Mouse (Mus musculus): ENCODE data around the gene Acvr1b. TPM values are rescaled to one million over a fixed set of nuclear protein-coding genes. Genes with fewer than 3 reads are reported as not detected.
A peak's percentile ranks its signal among the peaks of the same experiment; 100 is the strongest.

Acvr1b gene
- polyA plus RNA-seq, 1 experiment from 2014 or later = 12.6 TPM

GRCm38 (mm10) chr15:101221298-101222104 lies 47.6 kb downstream of the Acvr1b start:
- peak overlapping the region; percentile 23; the same call in 1 of the 2 replicates for H3K9ac ChIP-seq (ENCODE audit: low read length)

GRCm38 (mm10) chr15:101222897-101223482 lies 49.1 kb downstream of the Acvr1b start:
- no peak for DNase-seq (ENCODE audit: low spot score)
- Histone ChIP-seq H3K4me1 (replicated peaks; ENCODE audit: control insufficient read depth, insufficient read depth, low read length) (peaks cover 46% of the 10 kb centered on the region), H3K27me3 (replicated peaks; ENCODE audit: control insufficient read depth, insufficient read depth, low read length) (peaks cover 8% of the 10 kb centered on the region; the same call in 1 of the 2 replicates), H3K9me3 (ENCODE audit: control insufficient read depth, low read length) (no peaks in the 10 kb centered on the region), H3K4me3 (ENCODE audit: low read depth, low read length) (no peak overlapping the region), H3K9ac (ENCODE audit: low read length) (no peak overlapping the region), H3K27ac (ENCODE audit: low read depth) (no peak overlapping the region), H3K4me2 (ENCODE audit: low read length) (0 out of 2 replicates have a peak overlapping the region, but pooled peaks have one; percentile 50), H3K36me3 (ENCODE audit: control insufficient read depth, insufficient read depth, low read length) (no peaks in the 10 kb centered on the region)
- WGBS = 57% methylated on average over 13 of the region's 13 CpGs
- no peak for ATAC-seq (replicated peaks; ENCODE audit: low FRiP score, low TSS enrichment, low read depth)

More at GRCm38 (mm10) chr15:101221298-101222104, 47.6 kb downstream of the Acvr1b start:
- 5% methylated on average over 14 of the region's 14 CpGs for WGBS
- ATAC-seq (replicated peaks; ENCODE audit: low FRiP score, low TSS enrichment, low read depth) (peak; percentile 51; the same call in 1 of the 2 replicates), DNase-seq (ENCODE audit: low spot score) (peak; percentile 88)
- Histone ChIP-seq H3K27ac (ENCODE audit: low read depth) (peak overlapping the region; percentile 58), H3K36me3 (ENCODE audit: control insufficient read depth, insufficient read depth, low read length) (no peaks in the 10 kb centered on the region), H3K9me3 (ENCODE audit: control insufficient read depth, low read length) (no peaks in the 10 kb centered on the region), H3K4me1 (replicated peaks; ENCODE audit: control insufficient read depth, insufficient read depth, low read length) (peaks cover 35% of the 10 kb centered on the region), H3K4me2 (ENCODE audit: low read length) (peak overlapping the region; percentile 50), H3K4me3 (ENCODE audit: low read depth, low read length) (peak overlapping the region; percentile 28), H3K27me3 (replicated peaks; ENCODE audit: control insufficient read depth, insufficient read depth, low read length) (peaks cover 8% of the 10 kb centered on the region; the same call in 1 of the 2 replicates)

- H3K27me3 ChIP-seq (replicated peaks; ENCODE audit: control insufficient read depth, insufficient read depth, low read length) = peaks cover 8% of the 10 kb centered on the region; the same call in 1 of the 2 replicates
- peak; percentile 54 for DNase-seq (ENCODE audit: low spot score)
- no peaks in the 10 kb centered on the region for H3K36me3 ChIP-seq (ENCODE audit: control insufficient read depth, insufficient read depth, low read length)
- no peak overlapping the region for H3K27ac ChIP-seq (ENCODE audit: low read depth)
- 8% methylated on average over 5 of the region's 5 CpGs for WGBS
- peak overlapping the region; percentile 71 for H3K4me2 ChIP-seq (ENCODE audit: low read length)
- H3K9me3 ChIP-seq (ENCODE audit: control insufficient read depth, low read length) = no peaks in the 10 kb centered on the region
- H3K4me3 ChIP-seq (ENCODE audit: low read depth, low read length) = peak overlapping the region; percentile 73
- peak overlapping the region; percentile 69; the same call in 1 of the 2 replicates for H3K9ac ChIP-seq (ENCODE audit: low read length)
- peak; percentile 2; the same call in 1 of the 2 replicates for ATAC-seq (replicated peaks; ENCODE audit: low FRiP score, low TSS enrichment, low read depth)
- peaks cover 52% of the 10 kb centered on the region for H3K4me1 ChIP-seq (replicated peaks; ENCODE audit: control insufficient read depth, insufficient read depth, low read length)
Measured at GRCm38 (mm10) chr15:101223596-101223995, 49.7 kb downstream of the Acvr1b start.

- peak within 1 kb of the TSS; percentile 71 for H3K4me2 ChIP-seq (ENCODE audit: low read length)
- H3K36me3 ChIP-seq (ENCODE audit: control insufficient read depth, insufficient read depth, low read length) = peaks cover 4% of the 10 kb centered on the region
- peak within 1 kb of the TSS; percentile 64 for H3K27ac ChIP-seq (ENCODE audit: low read depth)
- peaks cover 8% of the 10 kb centered on the region; the same call in 1 of the 2 replicates for H3K27me3 ChIP-seq (replicated peaks; ENCODE audit: control insufficient read depth, insufficient read depth, low read length)
- peak within 1 kb of the TSS; percentile 69 for H3K9ac ChIP-seq (ENCODE audit: low read length)
- WGBS = under 1% methylated on average over 76 of the region's 77 CpGs
- DNase-seq (ENCODE audit: low spot score) (peak; percentile 94), ATAC-seq (replicated peaks; ENCODE audit: low FRiP score, low TSS enrichment, low read depth) (peak; percentile 88)
- no peaks in the 10 kb centered on the region for H3K9me3 ChIP-seq (ENCODE audit: control insufficient read depth, low read length)
- H3K4me3 ChIP-seq (ENCODE audit: low read depth, low read length) = peak within 1 kb of the TSS; percentile 73
- H3K4me1 ChIP-seq (replicated peaks; ENCODE audit: control insufficient read depth, insufficient read depth, low read length) = peaks cover 57% of the 10 kb centered on the region
Measured at GRCm38 (mm10) chr15:101224006-101224906, 50.4 kb downstream of the Acvr1b start, which contains the start of gene Grasp. Gene Grasp (plus strand): TSS chr15:101224188.

- Histone ChIP-seq H3K36me3 (ENCODE audit: control insufficient read depth, insufficient read depth, low read length) (peaks cover 11% of the 10 kb centered on the region), H3K9me3 (ENCODE audit: control insufficient read depth, low read length) (no peaks in the 10 kb centered on the region), H3K4me2 (ENCODE audit: low read length) (peak overlapping the region; percentile 71), H3K27me3 (replicated peaks; ENCODE audit: control insufficient read depth, insufficient read depth, low read length) (peaks cover 8% of the 10 kb centered on the region; the same call in 1 of the 2 replicates), H3K9ac (ENCODE audit: low read length) (peak overlapping the region; percentile 69), H3K27ac (ENCODE audit: low read depth) (peak overlapping the region; percentile 64), H3K4me3 (ENCODE audit: low read depth, low read length) (peak overlapping the region; percentile 73), H3K4me1 (replicated peaks; ENCODE audit: control insufficient read depth, insufficient read depth, low read length) (peaks cover 57% of the 10 kb centered on the region)
- no peak for DNase-seq (ENCODE audit: low spot score)
- 8% methylated on average over 14 of the region's 14 CpGs for WGBS
- no peak for ATAC-seq (replicated peaks; ENCODE audit: low FRiP score, low TSS enrichment, low read depth)
Measured at GRCm38 (mm10) chr15:101224977-101225376, 51.1 kb downstream of the Acvr1b start.

GRCm38 (mm10) chr15:101227971-101228370 lies 54.1 kb downstream of the Acvr1b start:
- 20% methylated on average over 7 of the region's 7 CpGs for WGBS
- ATAC-seq (replicated peaks; ENCODE audit: low FRiP score, low TSS enrichment, low read depth) (no peak), DNase-seq (ENCODE audit: low spot score) (peak; percentile 74)
- Histone ChIP-seq H3K9ac (ENCODE audit: low read length) (peak overlapping the region; percentile 7; the same call in 1 of the 2 replicates), H3K9me3 (ENCODE audit: control insufficient read depth, low read length) (peaks cover 4% of the 10 kb centered on the region; the same call in 1 of the 2 replicates), H3K4me1 (replicated peaks; ENCODE audit: control insufficient read depth, insufficient read depth, low read length) (peaks cover 39% of the 10 kb centered on the region), H3K36me3 (ENCODE audit: control insufficient read depth, insufficient read depth, low read length) (peaks cover 35% of the 10 kb centered on the region), H3K27ac (ENCODE audit: low read depth) (peak overlapping the region; percentile 88), H3K4me3 (ENCODE audit: low read depth, low read length) (no peak overlapping the region), H3K4me2 (ENCODE audit: low read length) (peak overlapping the region; percentile 31; the same call in 1 of the 2 replicates), H3K27me3 (replicated peaks; ENCODE audit: control insufficient read depth, insufficient read depth, low read length) (0 out of 2 replicates have a peak, but pooled peaks cover 4% of the 10 kb centered on the region)

GRCm38 (mm10) chr15:101228866-101229590 lies 55.2 kb downstream of the Acvr1b start:
- H3K4me2 ChIP-seq (ENCODE audit: low read length) = 0 out of 2 replicates have a peak overlapping the region, but pooled peaks have one; percentile 31
- H3K4me1 ChIP-seq (replicated peaks; ENCODE audit: control insufficient read depth, insufficient read depth, low read length) = peaks cover 39% of the 10 kb centered on the region

More at GRCm38 (mm10) chr15:101228866-101229590, 55.2 kb downstream of the Acvr1b start:
- peaks cover 35% of the 10 kb centered on the region for H3K36me3 ChIP-seq (ENCODE audit: control insufficient read depth, insufficient read depth, low read length)
- H3K9ac ChIP-seq (ENCODE audit: low read length) = no peak overlapping the region
- no peak overlapping the region for H3K27ac ChIP-seq (ENCODE audit: low read depth)
- no peak overlapping the region for H3K4me3 ChIP-seq (ENCODE audit: low read depth, low read length)
- peaks cover 4% of the 10 kb centered on the region; the same call in 1 of the 2 replicates for H3K9me3 ChIP-seq (ENCODE audit: control insufficient read depth, low read length)
- no peak for DNase-seq (ENCODE audit: low spot score)
- H3K27me3 ChIP-seq (replicated peaks; ENCODE audit: control insufficient read depth, insufficient read depth, low read length) = no peaks in the 10 kb centered on the region
- 73% methylated on average over 21 of the region's 21 CpGs for WGBS
- ATAC-seq (replicated peaks; ENCODE audit: low FRiP score, low TSS enrichment, low read depth) = no peak

All from intestine, embryonic 14.5 days (tissue).